Mouse (Mus musculus): ENCODE results near the gene Trpm6.

The Trpm6 gene

GRCm38 (mm10) chr19:18890216-18890615 is 140.4 kb downstream of the Trpm6 start:
- DNase-seq, result no peak

- no peak for DNase-seq
Measured at GRCm38 (mm10) chr19:18898238-18898637, 148.5 kb downstream of the Trpm6 start.

GRCm38 (mm10) chr19:18902041-18902693 is 152.4 kb downstream of the Trpm6 start:
- DNase-seq, result no peak

- no peak for DNase-seq
Measured at GRCm38 (mm10) chr19:18902694-18903067, 152.9 kb downstream of the Trpm6 start.

GRCm38 (mm10) chr19:18905511-18905910 is 155.7 kb downstream of the Trpm6 start:
- no peak for DNase-seq

GRCm38 (mm10) chr19:18909641-18910040 is 159.9 kb downstream of the Trpm6 start:
- DNase-seq, result no peak

GRCm38 (mm10) chr19:18911755-18912340 is 162.1 kb downstream of the Trpm6 start:
- no peak for DNase-seq

- DNase-seq, result no peak
Measured at GRCm38 (mm10) chr19:18941391-18941790, 191.6 kb downstream of the Trpm6 start.
